Mouse (Mus musculus): Measurements from ENCODE around the gene Chd9.
"Not testable (repeated sequence)": the region's sequence is repeated elsewhere in the genome, so short reads cannot be mapped to it uniquely, and the experiment has no call there.

Gene Chd9

DNA sequence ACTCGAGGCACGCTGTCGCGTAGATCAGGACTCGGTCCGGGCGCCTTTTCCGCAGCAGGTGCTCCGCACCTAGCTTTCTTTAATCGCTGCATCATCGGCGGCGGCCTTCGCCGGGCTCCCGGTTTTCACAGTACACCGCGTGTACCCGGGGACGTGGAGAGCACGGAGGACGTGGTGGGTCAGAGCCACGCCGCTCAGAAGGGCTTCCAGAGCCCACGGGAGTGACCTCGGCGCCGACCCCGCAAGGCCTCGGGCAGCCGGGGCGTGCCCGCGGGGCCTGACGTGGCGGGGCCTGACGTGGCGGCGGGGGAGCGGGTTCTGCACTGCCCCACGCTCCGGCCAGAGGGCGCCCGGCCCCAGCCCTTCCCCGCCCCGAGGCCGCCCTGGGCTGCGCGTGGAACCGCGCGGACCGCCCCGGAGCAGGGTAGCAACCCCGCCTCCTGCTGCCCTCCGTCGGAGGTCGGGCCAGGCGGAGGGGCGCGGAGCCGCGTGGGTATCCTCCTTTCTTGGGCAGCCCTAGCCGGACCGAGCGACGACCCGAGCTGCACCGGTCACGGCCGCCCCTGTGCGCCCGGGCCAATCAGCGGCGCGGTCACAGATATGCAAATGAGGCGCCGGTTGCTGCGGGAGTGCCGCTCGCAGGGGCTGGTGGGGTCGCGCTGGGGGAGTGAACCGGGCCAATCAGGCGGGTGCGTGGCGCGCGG lies 79.8 kb downstream of the Chd9 start:
- peak; percentile 94 for DNase-seq

DNA sequence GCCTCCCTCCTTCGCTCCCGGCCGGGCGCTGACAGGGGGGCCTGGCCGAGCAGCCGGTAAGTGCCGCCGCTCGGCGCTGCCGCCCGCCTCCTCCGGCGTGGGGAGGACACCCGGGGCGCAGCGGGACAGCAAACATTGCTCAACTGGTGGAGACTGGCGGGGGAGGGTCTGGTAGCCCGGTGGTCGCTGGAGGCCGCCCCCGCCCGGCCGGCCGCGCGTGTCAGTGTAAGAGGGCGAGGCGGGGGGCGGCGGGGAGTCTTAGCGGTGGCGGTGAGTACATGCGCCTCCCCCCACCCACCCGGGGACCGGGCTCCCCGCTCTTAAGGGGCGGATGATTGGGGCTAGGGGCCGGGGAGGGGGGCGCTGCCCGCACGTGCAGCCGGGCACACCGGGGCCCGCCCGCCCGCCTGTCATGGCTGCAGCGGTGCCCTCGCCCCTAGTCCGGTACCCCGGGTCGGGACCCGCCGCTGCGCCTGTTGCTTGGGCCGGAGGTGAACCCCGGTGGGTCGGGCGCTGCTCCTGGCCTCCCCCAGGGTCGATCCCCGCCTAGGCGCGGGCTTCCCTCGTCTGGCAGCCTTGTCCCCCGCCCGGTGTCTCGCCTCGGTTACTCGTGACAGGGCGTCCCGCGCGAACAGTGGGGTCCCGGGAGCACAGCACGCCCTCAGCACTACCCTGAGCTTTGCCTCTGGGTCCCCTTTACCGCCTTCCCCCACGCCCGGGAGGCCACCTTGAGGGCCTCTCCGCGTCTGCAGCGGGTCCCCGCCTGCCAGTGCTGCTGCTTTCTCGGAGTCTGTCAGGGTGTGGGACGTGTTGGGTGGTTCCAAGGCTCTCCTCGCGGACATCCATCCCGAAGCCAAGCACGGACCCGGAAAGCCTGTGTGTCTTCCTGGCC lies 80.7 kb downstream of the Chd9 start:
- peak; percentile 17 for DNase-seq

DNA sequence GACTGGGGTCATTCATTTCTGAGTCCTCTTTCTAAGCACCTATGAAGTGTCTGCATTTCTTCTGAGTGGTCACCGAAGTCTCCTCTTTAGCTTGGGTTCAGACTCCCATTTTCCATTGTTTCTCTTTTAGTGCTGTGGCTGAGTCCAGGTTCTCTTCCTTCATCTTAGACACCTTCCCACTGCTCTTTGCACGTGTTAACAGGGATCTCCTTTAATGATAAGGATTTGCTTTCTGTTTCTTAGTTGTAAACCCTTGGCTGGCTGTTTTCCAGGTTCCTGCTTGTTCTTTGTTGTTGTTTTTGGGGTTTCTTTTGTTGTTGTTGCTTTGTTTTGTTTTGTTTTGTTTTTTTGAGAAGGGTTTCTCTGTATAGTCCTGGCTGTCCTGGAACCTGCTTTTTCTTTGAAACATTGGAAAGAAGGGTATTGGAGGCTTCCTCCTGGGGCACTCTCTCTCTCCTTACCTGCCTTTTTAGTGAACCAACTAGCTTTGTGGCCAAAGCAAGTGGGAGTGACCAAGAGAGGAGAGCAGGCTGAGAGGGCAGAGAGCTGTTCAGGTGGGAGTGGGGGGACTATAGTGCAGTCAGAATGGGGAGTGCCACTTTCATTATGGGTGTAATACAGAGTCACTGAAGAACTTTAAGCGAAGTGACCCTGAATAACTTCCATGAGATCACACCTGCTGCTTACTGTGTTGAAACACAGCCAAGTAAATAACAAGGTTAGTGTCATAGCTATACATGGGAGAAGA lies 95.2 kb downstream of the Chd9 start:
- no peak for DNase-seq

DNA sequence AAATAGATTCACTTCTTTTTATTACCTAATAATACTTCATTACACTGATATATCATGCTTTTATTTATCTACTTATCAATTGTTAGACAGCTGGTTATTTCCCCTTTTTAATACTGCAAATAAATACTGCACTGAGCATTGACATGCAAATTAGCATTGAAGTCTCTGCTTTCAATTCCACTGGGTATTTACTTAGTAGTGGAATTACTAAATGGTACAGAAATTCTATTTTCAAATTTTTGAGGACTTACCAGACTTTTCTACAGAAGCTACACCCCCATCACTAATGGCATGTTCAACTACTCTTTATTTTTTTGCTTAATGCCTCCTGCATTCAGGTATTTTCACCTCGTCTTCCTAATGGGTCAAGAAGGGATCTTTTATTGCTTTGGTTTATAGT lies 100.3 kb downstream of the Chd9 start:
- no peak for DNase-seq

DNA sequence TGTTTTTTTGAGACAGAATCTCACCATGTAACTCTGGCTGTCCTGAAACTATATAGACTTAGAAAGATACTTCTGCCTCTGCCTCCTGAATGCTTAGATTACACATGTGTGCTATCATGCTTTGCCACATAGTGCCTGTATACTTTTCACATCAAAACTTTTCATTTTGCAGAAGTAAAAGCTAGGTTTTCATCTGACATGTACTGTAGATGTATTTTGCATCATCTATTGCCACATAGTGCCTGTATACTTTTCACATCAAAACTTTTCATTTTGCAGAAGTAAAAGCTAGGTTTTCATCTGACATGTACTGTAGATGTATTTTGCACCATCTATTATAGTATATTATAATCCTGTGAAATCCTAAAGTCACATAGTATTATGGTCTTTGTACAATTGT lies 102.0 kb downstream of the Chd9 start:
- DNase-seq = not testable (repeated sequence)

DNA sequence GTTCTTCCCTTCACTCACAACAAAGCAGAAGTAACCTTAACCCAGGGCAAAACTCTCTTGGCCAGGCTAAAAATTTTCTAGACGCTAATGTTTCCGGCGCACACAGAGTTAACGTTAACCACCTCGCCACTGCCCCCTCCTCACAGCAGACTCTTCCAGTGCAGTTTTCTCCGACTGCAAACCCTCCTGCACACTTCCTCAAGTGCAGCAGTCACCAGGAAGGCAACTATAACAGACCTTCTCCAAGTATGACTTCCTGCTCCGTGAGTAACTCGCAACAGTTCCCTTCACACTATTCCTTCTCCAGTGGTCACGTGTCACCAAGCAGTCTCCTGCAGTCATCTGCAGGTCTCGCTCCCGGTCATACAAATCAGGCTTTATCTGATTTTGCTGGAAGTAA lies 104.8 kb downstream of the Chd9 start:
- DNase-seq = no peak

DNA sequence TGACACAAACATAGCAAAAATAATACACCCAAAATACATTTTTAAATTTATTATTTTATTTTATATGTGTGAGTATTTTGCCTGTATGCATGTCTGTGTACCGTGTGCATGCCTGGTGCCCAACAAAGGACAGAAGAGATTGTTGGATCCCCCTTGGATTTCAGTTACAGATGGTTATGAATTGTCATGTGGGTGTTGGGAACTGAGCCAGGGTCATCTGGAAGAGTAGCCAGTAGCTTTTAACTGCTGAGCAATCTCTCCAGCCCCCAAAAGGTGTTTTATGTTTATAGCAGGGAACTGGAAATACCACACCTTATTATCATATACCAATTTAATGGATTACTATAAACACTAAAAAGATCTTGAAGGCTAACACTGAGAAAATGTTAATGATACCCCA lies 106.6 kb downstream of the Chd9 start:
- no peak for DNase-seq

DNA sequence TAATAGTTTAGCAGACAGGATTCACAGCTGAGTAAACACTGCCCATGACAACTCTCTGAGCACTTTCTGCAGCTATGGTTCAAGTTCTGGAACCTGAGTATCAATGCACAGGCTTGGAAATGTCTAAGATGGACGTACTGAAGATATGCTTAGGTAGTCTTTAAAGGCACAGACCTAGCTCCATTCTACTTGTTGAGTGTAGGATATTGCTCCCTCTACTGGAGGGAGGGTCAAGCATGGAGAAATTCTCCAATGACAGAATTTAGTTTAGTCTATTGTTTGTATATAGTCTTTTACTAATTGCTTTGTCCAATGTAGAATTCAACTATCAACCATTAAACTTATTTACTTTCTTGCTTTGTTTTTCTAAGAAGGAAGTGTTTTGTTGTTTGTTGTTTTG lies 108.7 kb downstream of the Chd9 start:
- DNase-seq = no peak

DNA sequence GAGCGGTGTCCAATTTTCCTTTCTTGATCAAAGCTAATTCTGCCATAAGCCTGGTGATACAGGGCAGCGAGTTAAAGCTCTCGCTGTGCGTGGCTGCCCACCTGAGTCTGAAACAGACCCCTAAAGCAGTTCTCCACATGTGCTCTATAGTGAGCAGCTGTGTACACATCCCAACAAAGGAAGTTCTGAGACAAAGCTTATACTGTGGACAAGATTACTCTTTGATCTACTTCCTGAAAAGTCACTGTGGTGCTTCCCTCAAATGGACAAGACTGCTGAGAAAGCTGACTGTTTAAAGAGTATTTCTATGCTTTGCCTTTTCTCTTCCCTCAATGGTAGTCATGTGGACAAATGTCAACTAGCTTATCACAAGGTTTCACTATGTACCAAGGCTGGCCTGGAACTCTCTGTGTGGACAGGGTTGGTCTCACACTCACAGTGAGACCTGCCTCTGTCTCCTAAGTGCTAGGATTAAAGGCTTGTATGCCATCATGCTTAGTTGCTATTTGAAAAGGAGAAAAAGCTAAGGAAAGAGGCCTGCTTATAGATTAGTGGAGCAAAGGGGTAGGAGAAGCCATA lies 110.3 kb downstream of the Chd9 start:
- no peak for DNase-seq

DNA sequence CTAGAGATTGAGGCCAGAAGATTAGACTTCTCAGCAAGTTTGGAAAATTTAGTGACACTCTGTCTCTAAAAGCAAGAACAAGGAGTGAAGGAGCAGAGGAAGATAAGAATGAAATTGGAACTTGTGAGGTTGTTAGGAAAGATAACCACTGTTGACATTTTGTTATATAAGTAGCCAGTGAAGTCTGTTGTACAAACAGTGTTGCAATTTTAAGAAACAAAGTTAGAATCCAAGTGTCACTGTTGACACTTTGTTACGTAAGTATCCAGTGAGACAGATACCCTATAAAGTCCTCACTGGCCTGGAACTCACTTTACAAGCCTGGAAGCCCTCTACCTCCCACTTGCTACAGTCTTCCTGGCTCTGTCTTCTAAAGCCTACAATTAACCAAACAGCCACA lies 111.7 kb downstream of the Chd9 start:
- DNase-seq = no peak

DNA sequence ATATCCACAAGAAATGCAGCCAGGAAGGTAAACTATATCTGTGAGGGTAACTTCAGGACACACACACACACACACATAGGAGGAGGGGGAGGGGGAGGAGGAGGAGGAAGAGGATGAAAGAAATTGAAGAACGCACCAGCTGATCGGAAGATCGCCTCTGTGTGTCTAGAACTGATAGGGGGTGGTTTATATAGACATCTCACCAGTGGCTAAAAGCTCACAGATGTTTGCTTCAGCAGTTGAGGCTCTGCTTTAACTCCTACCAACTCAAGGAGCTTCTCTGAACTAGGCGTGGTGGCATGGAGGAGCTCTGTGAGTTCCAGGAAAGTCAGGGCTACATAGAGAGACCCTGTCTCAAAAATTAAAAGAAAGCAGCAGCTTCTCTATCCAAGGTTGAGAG lies 115.6 kb downstream of the Chd9 start:
- DNase-seq = no peak

DNA sequence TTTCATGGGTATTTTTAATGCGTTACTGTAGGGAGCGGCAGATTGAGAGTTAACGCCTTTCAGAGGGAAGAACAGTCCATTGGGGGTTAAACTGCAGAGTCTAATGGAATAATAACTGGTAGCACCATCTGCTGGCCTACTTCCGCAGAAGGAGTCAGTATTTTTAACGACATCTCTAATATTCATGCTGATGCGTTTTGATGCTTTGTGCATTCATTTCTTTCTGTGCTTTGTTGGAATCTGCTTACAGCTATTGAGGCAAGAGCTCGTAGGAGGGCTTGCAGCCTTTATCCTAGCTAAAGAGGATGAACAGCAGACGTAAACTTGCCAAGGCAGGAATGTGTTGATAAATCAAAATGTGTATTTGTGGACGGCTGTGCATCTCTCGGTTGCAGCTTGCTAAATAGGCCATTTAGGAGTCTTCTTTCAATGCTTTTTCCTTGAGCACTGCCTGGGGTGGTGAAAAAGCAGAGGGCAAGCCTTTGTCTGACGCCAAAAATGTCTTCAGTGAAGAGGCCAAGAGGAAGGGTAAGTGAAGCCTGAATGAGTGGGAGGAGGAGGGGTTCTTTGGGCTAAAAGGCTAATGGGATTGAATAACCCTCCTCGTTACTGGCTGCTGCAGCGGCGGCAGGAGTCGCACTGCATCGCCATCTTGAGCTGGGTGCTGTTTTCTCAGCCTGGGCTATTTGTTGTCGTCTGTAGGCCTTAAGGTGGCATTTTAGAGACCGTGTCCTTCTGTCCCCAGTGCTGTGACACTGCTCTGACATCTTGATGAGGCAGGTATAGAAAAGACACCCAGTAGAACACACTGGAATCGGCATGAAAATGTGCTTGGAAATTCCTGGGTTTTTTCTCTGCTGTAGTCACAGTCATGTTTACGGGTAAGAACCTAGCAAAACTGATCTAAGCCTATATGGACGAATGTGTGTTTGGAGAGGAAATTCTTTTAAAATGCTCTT lies 126.9 kb downstream of the Chd9 start:
- DNase-seq = peak; percentile 75

DNA sequence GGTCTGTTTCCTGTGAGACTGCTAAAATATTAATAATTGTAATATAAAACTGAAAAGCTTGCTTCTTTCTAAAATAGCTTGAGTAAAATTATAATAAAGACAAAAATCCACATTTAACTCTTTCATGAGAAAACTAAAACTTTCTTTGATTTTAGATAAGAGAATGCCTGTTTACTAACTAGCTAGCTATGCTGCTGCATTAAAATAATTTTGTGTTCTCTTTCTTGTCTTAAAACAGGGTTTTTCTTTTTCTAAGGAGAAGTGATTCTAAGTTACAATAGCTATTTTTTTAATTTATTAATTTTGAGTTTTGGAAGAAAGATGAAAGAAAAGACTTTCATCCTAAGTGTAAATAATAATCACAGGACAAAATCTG lies 127.6 kb downstream of the Chd9 start:
- DNase-seq = no peak

DNA sequence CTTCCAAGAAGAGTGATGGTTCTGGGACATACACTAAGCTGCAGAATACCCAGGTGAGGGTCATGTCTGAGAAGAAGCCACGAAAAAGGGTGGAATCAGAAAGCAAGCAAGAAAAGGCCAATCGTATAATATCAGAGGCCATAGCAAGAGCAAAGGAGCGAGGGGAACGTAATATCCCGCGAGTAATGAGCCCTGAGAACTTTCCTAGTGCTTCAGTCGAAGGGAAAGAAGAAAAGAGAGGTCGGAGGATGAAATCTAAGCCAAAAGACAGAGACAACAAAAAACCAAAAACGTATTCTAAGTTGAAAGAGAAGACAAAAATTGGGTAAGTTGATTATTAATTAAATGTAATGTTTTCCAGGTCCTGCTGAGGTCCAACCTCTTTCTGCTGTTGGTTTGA lies 128.2 kb downstream of the Chd9 start:
- no peak for DNase-seq

DNA sequence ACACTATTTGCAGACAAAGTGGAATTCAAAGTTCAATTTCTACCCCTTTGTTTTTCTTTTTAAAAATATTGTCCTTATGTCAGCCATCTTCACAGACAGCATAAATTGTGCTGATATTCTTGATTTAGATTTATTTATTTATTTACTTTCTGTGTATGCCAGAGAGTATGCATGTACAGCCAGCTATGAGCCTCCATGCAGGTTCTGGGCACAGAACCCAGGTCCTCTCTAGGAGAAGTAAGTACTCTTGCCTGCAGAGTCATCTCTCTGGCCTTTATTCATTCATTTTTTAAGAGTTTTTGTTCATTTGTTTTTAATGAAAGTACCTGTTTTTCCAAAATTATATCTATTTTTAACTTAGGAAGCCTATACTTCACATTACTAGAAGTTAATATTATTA lies 129.6 kb downstream of the Chd9 start:
- DNase-seq = no peak

DNA sequence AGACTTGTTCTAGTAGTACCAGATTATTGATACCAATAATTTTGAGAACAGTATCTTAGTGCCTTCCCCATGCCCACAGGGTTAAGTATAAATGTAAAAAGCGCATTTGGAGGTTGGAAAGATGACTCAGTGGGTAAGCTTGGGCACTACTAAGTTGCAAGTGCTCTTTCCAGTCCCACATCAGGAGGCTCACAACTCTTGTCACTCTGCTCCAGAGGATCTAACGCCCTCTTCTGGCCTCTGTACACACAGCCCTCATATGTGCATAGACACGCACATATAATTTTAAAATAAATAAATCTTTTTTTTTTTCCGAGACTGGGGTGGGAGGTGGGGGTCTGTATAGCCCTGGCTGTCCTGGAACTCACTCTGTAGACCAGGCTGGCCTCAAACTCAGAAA lies 131.6 kb downstream of the Chd9 start:
- no peak for DNase-seq

DNA sequence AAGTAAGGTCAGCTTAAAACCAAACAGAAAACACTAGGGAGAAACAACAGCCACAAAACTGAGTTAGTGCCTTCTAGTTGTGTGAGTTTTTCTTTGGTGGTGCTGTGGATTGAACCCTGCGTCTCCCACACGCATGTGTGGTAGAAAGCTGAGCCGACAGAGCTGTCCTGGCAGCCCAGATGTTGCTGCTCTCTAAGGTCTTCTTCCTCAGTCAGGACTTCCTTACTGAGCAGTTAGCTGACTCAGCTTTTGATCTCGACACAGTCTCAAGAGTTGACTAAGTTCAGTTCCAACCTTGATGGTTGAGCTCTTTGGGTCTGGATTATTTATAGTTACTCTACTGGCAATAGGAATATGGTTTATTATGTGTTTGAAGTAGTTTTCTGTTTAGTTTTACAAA lies 133.5 kb downstream of the Chd9 start:
- no peak for DNase-seq

DNA sequence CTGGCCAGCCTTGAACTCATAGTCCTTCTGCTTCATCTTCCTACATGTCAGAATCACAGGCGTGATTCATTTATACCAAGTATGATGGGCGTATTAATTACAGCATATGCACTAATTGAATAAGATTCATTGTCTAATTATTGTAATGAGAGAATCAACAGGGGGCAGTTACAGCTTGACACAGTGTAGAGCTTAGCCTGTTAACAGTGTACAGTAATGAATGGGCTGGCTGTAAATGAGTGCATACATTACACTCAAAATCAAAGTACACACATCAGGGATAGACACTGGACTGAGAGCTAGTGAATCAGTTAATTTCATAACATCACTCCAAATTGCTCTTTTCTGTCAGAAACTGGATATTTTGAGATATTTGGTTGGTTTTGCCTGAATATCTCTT lies 135.9 kb downstream of the Chd9 start:
- DNase-seq = no peak

DNA sequence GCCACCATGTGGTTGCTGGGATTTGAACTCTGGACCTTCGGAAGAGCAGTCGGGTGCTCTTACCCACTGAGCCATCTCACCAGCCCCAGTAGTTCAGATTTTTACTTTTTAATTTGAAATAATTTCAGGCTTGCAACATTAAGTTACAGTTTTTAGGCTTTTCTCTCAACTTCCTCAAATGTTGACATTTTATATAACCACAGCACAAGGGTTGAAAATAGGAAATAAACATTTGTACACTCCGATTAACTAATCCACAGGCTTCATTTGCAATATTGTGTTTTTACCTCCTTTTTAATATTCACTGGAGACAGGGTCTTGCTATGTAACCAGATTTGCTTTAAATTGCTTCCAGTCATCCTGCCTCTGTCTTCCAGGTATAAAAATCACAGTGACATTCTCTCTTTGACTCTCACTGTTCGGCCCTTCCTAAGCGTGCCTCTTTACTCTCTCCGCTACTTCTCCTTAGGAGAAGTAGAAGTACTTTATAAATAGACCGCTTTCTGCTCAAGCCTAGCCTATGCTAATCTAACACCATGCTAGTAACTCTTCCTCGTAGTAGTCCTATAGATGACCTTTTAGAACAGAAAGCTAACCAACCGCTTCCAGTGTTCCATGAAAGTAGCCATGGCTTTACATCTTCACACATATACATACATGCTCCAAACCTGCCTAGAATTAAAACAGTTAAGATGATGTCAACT lies 137.5 kb downstream of the Chd9 start:
- no peak for DNase-seq

DNA sequence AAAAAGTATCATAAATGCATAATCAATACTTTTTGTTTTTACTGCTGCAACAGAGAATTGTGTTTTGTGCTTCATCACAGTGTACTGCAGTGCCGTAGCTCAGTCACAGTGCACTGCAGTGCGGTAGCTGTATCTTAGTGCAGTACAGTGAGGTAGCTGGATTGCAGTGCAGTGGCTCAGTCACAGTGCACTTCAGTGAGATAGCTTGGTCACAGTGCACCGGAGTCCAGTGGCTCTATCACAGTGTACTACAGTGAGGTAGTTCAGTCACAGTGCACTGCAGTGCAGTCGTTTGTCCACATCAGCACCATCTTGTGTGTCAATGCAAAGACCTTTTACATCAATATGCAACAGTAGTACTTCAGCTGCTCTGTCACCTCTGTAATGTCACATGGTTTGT lies 140.2 kb downstream of the Chd9 start:
- no peak for DNase-seq

DNA sequence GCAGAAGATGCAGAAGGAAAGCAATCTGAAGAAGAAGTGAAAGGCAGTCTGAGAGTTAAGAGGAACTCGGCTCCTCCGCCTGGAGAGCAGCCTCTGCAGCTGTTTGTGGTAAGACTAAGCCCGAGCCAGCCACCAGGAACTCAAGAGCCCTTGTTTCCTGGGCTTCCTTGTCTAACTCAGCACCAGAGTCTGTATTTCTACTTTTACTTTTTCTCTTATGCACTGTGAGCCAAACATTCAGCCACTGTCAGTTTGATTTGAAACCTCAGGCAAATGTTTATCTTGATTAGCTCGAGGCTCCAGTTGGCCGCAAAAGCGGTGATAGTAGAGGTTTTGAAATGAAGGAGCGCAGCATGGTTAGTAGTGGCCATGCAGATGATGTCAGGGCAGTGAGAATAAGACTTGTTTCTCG lies 148.8 kb downstream of the Chd9 start:
- peak; percentile 54 for DNase-seq

DNA sequence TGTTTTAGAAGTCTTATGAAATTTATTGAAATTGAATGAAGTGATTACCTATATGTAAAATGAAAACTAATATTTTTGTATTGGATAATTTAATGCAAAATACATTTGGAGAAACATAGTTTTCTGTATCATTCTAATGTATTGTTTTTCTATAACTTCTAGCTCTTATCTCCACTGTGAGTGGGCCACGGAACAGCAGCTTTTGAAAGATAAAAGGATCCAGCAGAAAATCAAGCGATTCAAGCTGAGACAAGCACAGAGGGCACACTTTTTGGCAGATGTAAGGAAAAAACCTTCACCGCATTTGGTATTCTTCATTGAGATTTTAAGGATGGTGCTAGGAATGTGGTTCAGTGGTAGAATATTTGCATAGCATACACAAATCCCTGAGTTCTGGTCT lies 150.6 kb downstream of the Chd9 start:
- no peak for DNase-seq

Measured in layer of hippocampus, adult 9-11 months (tissue).